Mouse (Mus musculus): Measurements from ENCODE around the gene Lyrm7. TPM values are rescaled to one million over a fixed set of nuclear protein-coding genes. Genes with fewer than 3 reads are reported as not detected.
A peak's percentile ranks its signal among the peaks of the same experiment; 100 is the strongest.

Lyrm7 gene
- total and polyA plus RNA-seq, 3 experiments = 18.2 to 64.4 (median 18.6) TPM

GRCm38 (mm10) chr11:54784436-54784835, 76.3 kb downstream of the Lyrm7 start:
- Histone ChIP-seq H3K4me2 (ENCODE audit: insufficient read depth, low read depth, poor library complexity, severe bottlenecking) (peak overlapping the region; percentile 80), H3K9ac (ENCODE audit: insufficient read depth, low read depth) (0 out of 2 replicates have a peak overlapping the region, but pooled peaks have one; percentile 25), H3K27me3 (replicated peaks) (no peaks in the 10 kb centered on the region), H3K4me1 (ENCODE audit: control insufficient read depth in 1 of 2, insufficient read depth in 2 of 2) (peaks cover 24 to 71% of the 10 kb centered on the region in 2 experiments), H3K4me3 (replicated peaks in 1 of 3; ENCODE audit: low read depth in 2 of 3, low read length in 2 of 3, poor library complexity in 1 of 3) (no peak overlapping the region), H3K36me3 (replicated peaks in 1 of 2; ENCODE audit: control insufficient read depth in 1 of 2, insufficient read depth in 1 of 2, low read length in 1 of 2) (peaks cover 3 to 15% of the 10 kb centered on the region in 2 experiments), H3K27ac (ENCODE audit: insufficient read depth, low read depth) (peak overlapping the region; percentile 42), H3K79me2 (replicated peaks; ENCODE audit: control insufficient read depth, extremely low read depth, insufficient read depth, poor library complexity, severe bottlenecking) (peaks cover 71% of the 10 kb centered on the region), H3K9me3 (replicated peaks; ENCODE audit: low read length) (no peaks in the 10 kb centered on the region)
- TF ChIP-seq CTCF (conservative IDR thresholded peaks at IDR 0.05 in 1 of 2, IDR thresholded peaks at IDR 0.05 in 1 of 2; ENCODE audit: low read depth in 2 of 2, low read length in 2 of 2) = no peak
- TF ChIP-seq MAFK (IDR thresholded peaks at IDR 0.05; ENCODE audit: insufficient replicate concordance, low read length) = no peak
- no peak for TF ChIP-seq RAD21 (IDR thresholded peaks at IDR 0.05; ENCODE audit: low read depth, low read length)
- no peak for TF ChIP-seq E2F4 (IDR thresholded peaks at IDR 0.05; ENCODE audit: insufficient replicate concordance, low read depth, low read length)
- TF ChIP-seq CHD1 (IDR thresholded peaks at IDR 0.05; ENCODE audit: low read depth, low read length) = no peak
- no peak for TF ChIP-seq KAT2A (IDR thresholded peaks at IDR 0.05; ENCODE audit: insufficient replicate concordance, low read length)
- DNase-seq (ENCODE audit: extremely low read depth) = no peak
- in situ Hi-C loops (cut with MboI; ENCODE audit: low pct_ligation_motif_present, low pct_unique_long_range_greater_than_20kb, low sequenced_read_pairs) (no loop called here), dilution Hi-C loops (cut with MboI; ENCODE audit: extremely low pct_ligation_motif_present, extremely low pct_unique_long_range_greater_than_20kb, low sequenced_read_pairs) (no loop called here)

GRCm38 (mm10) chr11:54782253-54782652, 78.5 kb downstream of the Lyrm7 start:
- H3K27me3 ChIP-seq (replicated peaks) = no peaks in the 10 kb centered on the region
- peak overlapping the region in 1 of 3 experiments; percentile 15 for H3K4me3 ChIP-seq (replicated peaks in 1 of 3; ENCODE audit: low read depth in 2 of 3, low read length in 2 of 3, poor library complexity in 1 of 3)
- DNase-seq (ENCODE audit: extremely low read depth) = peak; percentile 89
- H3K79me2 ChIP-seq (replicated peaks; ENCODE audit: control insufficient read depth, extremely low read depth, insufficient read depth, poor library complexity, severe bottlenecking) = peaks cover 85% of the 10 kb centered on the region
- peak overlapping the region; percentile 93 for H3K4me2 ChIP-seq (ENCODE audit: insufficient read depth, low read depth, poor library complexity, severe bottlenecking)
- peaks cover 3 to 15% of the 10 kb centered on the region in 2 experiments for H3K36me3 ChIP-seq (replicated peaks in 1 of 2; ENCODE audit: control insufficient read depth in 1 of 2, insufficient read depth in 1 of 2, low read length in 1 of 2)
- dilution Hi-C loops (cut with MboI; ENCODE audit: extremely low pct_ligation_motif_present, extremely low pct_unique_long_range_greater_than_20kb, low sequenced_read_pairs) = no loop called here
- no peaks in the 10 kb centered on the region for H3K9me3 ChIP-seq (replicated peaks; ENCODE audit: low read length)
- in situ Hi-C loops (cut with MboI; ENCODE audit: low pct_ligation_motif_present, low pct_unique_long_range_greater_than_20kb, low sequenced_read_pairs) = no loop called here
- peak overlapping the region; percentile 6; the same call in 1 of the 2 replicates for H3K9ac ChIP-seq (ENCODE audit: insufficient read depth, low read depth)
- peaks cover 27 to 85% of the 10 kb centered on the region in 2 experiments for H3K4me1 ChIP-seq (ENCODE audit: control insufficient read depth in 1 of 2, insufficient read depth in 2 of 2)
- H3K27ac ChIP-seq (ENCODE audit: insufficient read depth, low read depth) = peak overlapping the region; percentile 23; the same call in 1 of the 2 replicates
- TF ChIP-seq RCOR1 (conservative IDR thresholded peaks at IDR 0.05; ENCODE audit: low read depth, low read length) (peak; percentile 87), ZMIZ1 (IDR thresholded peaks at IDR 0.05; ENCODE audit: low read depth, low read length) (0 out of 2 replicates have a peak, but pooled peaks have one; percentile 49), EP300 (IDR thresholded peaks at IDR 0.05; ENCODE audit: low read length) (peak; percentile 93), POLR2AphosphoS2 (IDR thresholded peaks at IDR 0.05; ENCODE audit: low read depth, low read length) (0 out of 2 replicates have a peak, but pooled peaks have one; percentile 27), NELFE (IDR thresholded peaks at IDR 0.05; ENCODE audit: low read depth, low read length) (no peak), ZKSCAN1 (IDR thresholded peaks at IDR 0.05; ENCODE audit: borderline replicate concordance, low read depth, low read length) (no peak), UBTF (IDR thresholded peaks at IDR 0.05; ENCODE audit: low read depth, low read length) (no peak), IRF4 (IDR thresholded peaks at IDR 0.05; ENCODE audit: low read depth, low read length) (peak; percentile 85), MYC (IDR thresholded peaks at IDR 0.05; ENCODE audit: low read depth, low read length) (peak; percentile 88), CHD1 (IDR thresholded peaks at IDR 0.05; ENCODE audit: low read depth, low read length) (no peak), JUND (conservative IDR thresholded peaks at IDR 0.05; ENCODE audit: low read depth, low read length) (peak; percentile 24; the same call in 1 of the 2 replicates), PAX5 (IDR thresholded peaks at IDR 0.05; ENCODE audit: low read length) (no peak), MAFK (IDR thresholded peaks at IDR 0.05; ENCODE audit: insufficient replicate concordance, low read length) (peak; percentile 65; the same call in 1 of the 2 replicates), POLR2A (IDR thresholded peaks at IDR 0.05; ENCODE audit: low read depth, low read length) (no peak; the same call in 1 of the 2 replicates), CHD2 (IDR thresholded peaks at IDR 0.05; ENCODE audit: low read length) (peak; percentile 80), SMC3 (IDR thresholded peaks at IDR 0.05; ENCODE audit: low read depth, low read length) (peak; percentile 14; the same call in 1 of the 2 replicates), KAT2A (IDR thresholded peaks at IDR 0.05; ENCODE audit: insufficient replicate concordance, low read length) (no peak), GABPA (IDR thresholded peaks at IDR 0.05; ENCODE audit: insufficient replicate concordance, low read depth, low read length) (peak; percentile 6; the same call in 1 of the 2 replicates), SIN3A (IDR thresholded peaks at IDR 0.05; ENCODE audit: low read length) (peak; percentile 92), ZC3H11A (IDR thresholded peaks at IDR 0.05; ENCODE audit: low read depth, low read length) (no peak), MEF2A (IDR thresholded peaks at IDR 0.05; ENCODE audit: borderline replicate concordance, low read depth, low read length) (peak; percentile 82), ETS1 (conservative IDR thresholded peaks at IDR 0.05; ENCODE audit: low read depth, low read length) (peak; percentile 94), MXI1 (IDR thresholded peaks at IDR 0.05; ENCODE audit: low read depth, low read length) (peak; percentile 88), E2F4 (IDR thresholded peaks at IDR 0.05; ENCODE audit: insufficient replicate concordance, low read depth, low read length) (no peak), CTCF (conservative IDR thresholded peaks at IDR 0.05 in 1 of 2, IDR thresholded peaks at IDR 0.05 in 1 of 2; ENCODE audit: low read depth in 2 of 2, low read length in 2 of 2) (no peak), ZNF384 (IDR thresholded peaks at IDR 0.05; ENCODE audit: low read depth, low read length) (peak; percentile 82), NRF1 (IDR thresholded peaks at IDR 0.05; ENCODE audit: low read depth, low read length) (0 out of 2 replicates have a peak, but pooled peaks have one; percentile 32), ELF1 (IDR thresholded peaks at IDR 0.05; ENCODE audit: low read depth, low read length) (peak; percentile 71), USF2 (conservative IDR thresholded peaks at IDR 0.05; ENCODE audit: low read depth, low read length) (no peak), MAX (IDR thresholded peaks at IDR 0.05; ENCODE audit: low read length) (peak; percentile 74)
